Mouse (Mus musculus) G1E (cell line): ENCODE results near the gene Adamts7.

Experiments
- CTCF ChIP-seq: IDR thresholded peaks from 2 replicates; pipeline ENCODE4 v1.5.1; 2012; ENCODE audit warnings: low read depth, low read length, inconsistent platforms, mixed read lengths
- GATA2 ChIP-seq: IDR thresholded peaks from 2 replicates; pipeline ENCODE4 v1.6.1; 2012; ENCODE audit warnings: low read depth, low read length, inconsistent platforms, borderline replicate concordance
- POLR2AphosphoS5 ChIP-seq: IDR thresholded peaks from 2 replicates; pipeline ENCODE4 v1.6.1; 2012; ENCODE audit warnings: low read depth, low read length, inconsistent platforms; ENCODE audit not compliant: insufficient replicate concordance
- TAL1 ChIP-seq: conservative IDR thresholded peaks from 2 replicates; pipeline ENCODE4 v1.6.1; 2012; ENCODE audit warnings: low read depth, low read length, inconsistent platforms, mixed read lengths

- TF ChIP-seq CTCF (no peak), TAL1 (no peak), POLR2AphosphoS5 (no peak), GATA2 (no peak)
Observed at GRCm38 (mm10) chr9:90255844-90256405, 93.1 kb downstream of the Adamts7 start.
